Mouse (Mus musculus) small intestine, adult 10 weeks (tissue): ENCODE data around the gene Sall1. TPM values are rescaled to one million over a fixed set of nuclear protein-coding genes. Genes with fewer than 3 reads are reported as not detected.

Source experiments
- polyA plus RNA-seq: library from polyadenylated mRNA; stranded (reverse); fragments of 350-450 nt; fragmentation: Illumina TruSeq; extraction: RNeasy Lipid Tissue Mini Kit (QIAGEN cat#74804); gene quantifications from one replicate; pipeline ENCODE4 v1.2.3, GENCODE M21; 2014; ENCODE audit warnings: low replicate concordance

The Sall1 gene
- polyA plus RNA-seq: 0.67 TPM

GRCm38 (mm10) chr8:89043940-89044339 lies at the start of gene Sall1:
TSS of gene Sall1 (minus strand) at chr8:89044162.

